Mouse (Mus musculus): ENCODE results near the gene Gm45140.

Gm45140 gene

DNA sequence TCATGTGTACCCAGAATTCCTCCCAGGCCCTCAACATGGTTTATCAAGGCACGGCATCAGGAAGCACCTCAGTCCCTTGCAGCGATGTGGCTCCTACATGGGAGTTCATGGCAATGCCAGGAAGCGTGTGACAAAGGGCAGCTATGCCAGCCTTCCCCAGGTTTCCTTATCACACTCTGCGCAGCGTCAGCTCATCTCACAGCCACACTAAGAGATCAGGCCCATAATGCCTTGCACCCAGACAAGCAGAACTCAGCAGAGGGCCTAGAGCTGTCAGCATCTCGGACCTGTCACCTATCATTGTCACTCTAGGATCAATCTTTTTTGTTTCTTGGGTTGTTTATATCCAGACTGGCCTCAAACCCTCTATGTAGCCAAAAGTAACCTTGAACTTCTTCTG, 36.0 kb downstream of the Gm45140 start:
- no peak for DNase-seq (ENCODE audit: low spot score)

DNA sequence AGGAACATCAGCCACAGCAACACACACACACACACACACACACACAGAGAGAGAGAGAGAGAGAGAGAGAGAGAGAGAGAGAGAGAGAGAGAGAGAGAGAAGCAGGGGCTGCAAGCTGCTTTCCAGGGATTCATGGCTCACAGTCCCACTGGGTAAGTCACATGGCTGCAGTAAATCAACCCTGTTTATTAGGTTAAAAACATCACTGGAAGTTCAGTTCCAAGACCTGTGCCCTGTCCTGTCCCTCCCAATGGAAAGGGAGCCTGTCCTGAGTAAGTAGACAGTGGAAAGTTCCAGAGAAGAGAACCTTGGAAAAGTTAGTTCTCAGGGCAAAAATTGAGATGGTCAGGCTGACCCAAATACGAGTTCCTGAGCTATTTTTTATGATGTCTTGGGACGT, 38.3 kb downstream of the Gm45140 start:
- no peak for DNase-seq (ENCODE audit: low spot score)

DNA sequence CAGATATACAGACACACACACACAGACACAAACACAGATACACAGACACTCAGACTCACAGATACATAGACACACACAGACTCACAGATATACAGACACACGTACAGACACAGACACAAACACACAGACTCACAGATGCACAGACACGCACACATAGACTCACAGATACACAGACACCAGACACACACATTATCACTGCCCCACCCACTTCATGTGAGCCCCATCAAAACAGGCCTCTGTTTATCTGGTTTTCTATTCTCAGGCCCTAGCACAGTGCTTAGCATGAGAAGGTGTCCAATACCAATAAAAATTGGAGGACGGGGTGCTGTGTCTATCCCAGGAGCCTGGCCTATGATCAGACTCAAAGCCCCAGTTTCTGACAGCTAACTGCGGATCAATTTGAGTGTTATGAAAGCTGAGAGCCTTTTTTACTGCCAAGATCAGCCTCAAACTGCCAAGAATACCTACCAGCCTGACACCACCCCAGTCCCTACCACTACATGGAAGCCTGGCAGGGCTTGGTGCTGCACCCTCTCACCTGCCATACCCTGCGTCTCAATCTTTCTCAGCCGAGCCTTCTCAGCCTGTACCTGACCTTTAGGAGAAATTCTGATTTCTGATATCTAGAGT, 39.2 kb downstream of the Gm45140 start:
- DNase-seq (ENCODE audit: low spot score): no peak

DNA sequence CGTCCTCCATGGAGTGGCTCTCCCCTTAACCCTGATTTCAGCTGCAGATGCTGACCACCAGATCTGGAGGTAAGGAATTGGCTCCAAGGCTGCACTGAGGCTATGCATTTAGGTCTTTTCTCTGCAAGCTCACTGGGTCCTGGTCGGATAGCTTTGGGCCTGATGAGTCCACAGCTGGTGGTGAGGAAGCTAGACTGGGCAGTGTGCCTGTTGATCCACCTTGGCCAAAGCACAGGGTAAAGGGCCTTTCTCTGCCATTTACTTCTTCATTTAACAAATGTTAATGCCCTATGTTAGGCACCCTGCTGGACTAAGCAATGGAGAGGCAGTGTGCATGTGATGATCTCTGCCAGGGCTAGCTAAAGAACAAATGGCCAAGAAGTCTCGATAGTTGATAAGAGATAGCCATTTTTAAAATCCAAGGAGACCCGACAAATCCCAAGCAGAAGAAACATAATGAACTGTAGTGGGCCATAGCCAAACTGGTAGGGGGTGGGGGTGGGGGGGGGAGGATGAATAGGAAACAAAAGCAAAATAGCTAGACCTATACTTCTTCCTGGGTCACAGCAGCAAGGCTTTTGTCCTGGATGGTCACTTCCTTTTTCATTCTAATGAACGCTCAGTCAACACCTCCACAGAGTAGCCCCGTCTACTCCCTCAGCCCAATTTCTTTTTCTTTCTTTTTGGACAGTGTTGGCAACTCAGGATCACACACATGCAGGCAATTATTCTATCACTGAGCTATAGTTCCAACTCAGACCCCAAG, 40.0 kb downstream of the Gm45140 start:
- no peak for DNase-seq (ENCODE audit: low spot score)

DNA sequence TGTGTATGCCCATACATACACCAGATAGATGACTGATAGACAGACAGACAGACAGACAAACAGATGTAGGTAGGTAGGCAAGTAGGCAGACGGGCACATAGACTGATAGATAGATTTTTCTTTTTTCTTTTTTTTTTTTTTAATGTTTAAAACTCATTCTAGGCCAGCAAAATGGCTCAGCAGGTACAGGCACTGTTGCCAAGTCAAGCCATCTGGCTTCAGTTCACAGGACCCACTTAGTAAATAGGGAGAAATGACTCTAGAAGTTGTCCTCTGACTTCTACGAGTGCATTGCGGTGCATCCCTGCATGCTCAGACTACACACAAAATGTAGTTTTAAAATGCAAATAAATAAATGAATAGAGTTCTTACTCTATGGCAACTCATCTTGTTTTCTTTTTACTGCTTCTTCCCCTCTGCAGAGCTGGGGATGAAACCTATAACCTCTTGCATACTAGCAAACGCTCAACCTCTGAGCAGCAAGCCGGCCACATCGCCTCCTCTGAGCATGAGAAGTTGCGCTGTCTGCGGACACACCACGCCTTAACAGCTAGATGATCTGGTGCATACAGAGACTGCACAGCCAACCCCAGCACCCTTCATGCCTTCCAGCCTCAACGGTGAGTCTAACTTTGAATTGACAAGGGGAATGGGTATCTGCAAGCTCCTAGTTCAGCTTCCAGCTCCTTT, 41.6 kb downstream of the Gm45140 start:
- no peak for DNase-seq (ENCODE audit: low spot score)

DNA sequence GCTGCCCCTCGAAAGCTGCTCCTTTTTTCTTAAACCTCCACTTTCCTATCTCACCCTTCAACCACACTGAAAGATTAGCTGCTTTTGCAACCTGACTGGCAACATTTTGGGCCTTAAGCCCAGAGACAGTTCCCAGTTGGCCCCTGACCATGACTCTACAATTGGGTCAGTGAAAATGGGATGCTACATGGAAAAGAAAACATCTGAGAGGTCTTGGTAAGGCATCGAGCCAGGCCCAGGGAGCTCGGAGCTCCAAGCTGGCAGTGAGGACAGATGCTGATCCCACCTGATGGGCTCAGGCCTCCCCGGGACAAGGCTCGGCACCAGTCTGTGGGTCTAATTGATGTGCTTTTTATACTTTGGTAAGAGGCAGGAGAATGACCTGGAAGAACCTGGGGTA, 43.8 kb downstream of the Gm45140 start:
- DNase-seq (ENCODE audit: low spot score): peak; percentile 50

DNA sequence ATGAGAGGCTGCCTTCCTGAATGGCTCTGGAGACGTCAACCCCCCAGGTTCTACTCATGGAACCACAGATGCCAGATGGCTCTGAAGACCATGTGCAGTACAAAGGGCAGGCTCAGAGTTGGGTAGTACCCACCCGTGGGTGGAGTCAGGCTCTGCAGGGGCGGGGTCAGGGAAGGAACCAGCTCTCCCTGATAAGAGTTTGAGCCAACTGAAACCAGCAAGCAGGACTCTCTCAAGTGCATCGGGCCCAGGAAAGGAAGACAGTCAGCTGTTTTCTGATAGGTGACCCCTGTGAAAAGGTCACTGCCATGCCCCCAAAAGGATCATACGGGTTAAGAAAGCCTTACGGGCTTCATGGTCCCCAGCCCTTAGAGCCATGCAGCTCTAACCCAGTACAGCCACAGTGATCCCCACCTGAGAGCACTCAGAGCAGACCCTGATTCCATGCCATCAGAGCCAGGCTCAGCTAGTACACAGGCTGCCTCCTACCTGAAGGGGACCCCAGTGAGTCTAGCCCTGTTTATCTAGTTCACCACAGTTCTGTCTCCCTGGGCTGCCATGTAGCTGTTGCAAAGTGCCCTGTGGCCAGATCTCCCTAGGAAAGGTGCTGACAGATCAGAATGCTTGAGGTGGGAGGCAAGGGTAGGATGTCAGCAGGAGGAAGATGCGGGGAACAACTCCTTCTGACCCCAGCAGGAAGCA, 44.7 kb downstream of the Gm45140 start:
- no peak for DNase-seq (ENCODE audit: low spot score)

DNA sequence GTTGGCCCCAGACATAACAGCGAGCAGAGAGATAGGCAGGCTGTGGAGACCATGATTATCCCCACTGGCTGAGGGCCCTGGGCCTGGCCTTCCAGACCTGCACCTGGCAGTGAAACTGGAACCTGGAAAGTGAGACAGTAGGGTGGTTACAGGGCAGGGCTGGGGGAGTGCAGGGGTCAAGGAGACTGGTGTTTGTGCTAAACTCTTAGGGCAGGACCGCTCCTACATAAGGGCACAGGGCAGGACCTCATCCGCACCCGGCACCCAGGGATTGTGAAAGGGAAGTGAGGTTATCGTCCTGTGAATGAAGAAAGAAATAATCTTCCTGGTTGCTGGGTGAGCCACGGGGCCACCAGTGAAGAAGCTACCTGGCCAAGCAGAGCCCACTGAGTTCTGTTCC, 45.8 kb downstream of the Gm45140 start:
- no peak for DNase-seq (ENCODE audit: low spot score)

DNA sequence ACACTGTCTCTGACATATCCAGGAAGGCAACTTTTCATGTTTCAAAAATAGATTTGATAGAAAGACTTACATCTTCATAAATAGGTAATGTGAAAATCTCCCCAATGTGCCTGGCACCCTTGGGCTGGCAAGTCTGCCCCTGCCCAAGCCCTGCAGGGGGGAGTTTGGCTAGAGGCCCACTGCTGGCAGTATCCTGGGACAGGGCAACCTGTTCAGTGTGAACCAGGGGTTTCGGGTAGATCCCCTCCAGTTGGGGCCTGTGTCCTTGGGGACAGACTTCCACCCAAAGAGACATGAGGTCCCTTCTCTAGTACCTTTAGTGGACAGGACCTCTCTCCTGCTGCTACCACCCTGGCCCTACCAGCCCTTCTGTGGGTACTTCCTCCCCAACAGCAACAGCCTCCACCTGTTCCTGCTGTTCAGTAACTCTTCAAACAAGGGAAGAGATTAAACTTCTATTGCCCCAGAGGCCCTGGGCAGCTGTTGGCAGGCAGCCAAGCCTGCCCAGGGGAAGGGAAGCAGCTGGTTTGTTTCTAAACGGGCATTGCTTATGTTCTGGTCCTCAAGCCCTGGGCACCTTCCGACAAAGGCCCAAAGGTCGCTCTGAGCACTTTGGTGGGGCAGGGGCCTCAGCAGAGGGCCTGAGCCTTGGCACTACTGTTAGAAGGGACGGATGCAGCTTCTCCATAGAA, 46.6 kb downstream of the Gm45140 start:
- DNase-seq (ENCODE audit: low spot score): peak; percentile 68

DNA sequence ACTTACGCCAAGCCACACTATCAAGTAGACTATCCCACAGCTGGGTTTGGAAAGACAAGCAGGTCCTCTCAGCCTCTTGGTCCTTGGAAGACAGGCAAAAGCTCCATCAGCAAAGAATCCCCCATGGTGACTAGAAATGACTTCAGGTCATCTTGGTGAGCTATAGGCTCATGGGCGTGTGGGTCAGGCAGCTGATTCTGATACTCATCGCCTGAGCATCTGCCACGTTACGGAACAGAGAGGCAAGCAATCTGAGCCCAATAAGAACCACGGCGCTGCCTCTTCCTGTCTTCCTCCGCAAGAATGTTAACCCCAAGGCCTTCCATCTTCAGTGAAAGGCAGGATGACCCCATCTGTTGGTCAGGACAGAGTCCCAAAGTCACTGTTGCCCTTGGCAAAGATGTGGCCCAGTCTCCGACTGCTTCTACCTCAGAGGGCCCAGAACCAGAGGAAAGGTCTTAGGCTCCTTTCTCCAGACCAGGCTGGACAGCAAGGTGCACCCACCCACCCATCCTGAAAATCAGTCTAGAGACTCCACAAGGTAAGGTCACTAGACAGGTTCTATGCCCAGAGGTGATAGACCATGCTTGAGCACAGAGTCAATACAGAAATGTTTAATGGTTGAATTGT, 47.2 kb downstream of the Gm45140 start:
- DNase-seq (ENCODE audit: low spot score): no peak

DNA sequence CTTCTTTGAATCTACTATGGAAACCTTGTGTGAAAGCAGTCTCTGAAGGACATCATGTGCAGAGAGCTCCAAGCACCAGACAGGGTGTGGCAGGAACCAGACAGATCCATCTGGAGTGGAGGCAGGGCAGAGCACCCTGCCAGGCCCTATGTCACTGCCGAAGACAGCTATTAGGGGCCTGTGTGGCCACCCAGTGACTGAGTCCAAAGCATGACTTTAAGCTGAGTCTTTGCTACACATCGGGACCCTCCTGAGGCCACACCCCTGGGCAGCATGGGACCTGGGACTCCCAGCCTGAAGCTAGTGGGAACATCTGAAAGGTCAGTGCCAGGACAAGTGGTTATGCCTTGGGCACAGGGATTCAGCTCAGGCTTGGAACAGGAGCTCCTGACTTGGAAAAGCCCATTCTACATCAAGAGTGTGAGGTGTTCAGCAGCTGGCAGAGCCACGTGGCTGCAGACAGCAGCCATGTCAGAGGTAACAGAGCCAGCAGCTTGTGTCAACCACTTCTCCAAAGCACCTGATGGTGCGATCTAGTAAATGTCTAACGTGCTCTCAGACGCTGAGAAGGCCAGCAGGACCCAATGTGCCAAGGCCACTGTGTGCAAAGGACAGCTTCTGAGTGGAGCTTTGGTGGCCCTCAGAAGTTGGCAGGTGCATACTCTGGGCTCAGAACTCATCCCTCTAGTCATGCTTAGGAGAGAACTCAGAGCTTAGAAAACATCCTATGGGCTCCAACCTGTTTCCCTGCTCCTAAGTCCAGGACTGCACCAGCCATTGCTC, 48.3 kb downstream of the Gm45140 start:
- no peak for DNase-seq (ENCODE audit: low spot score)

DNA sequence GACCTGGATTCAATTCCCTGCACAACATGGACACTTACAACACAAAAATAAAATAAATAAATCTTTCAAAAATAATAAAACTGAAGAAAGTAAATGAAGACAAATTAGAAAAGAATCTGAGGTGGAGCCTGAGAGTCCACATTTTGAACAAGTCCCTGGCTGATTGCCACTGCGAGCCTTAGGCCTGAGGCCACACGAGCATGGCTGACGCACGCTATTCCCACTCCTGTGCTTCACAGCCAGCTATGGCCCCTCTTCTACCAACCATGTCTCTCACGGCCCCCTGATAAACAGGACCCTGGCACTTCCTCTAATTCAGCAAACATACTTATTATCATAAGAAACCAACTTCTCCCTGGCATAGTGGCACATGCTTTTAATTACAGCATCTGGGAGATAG, 49.0 kb downstream of the Gm45140 start:
- DNase-seq (ENCODE audit: low spot score): no peak

DNA sequence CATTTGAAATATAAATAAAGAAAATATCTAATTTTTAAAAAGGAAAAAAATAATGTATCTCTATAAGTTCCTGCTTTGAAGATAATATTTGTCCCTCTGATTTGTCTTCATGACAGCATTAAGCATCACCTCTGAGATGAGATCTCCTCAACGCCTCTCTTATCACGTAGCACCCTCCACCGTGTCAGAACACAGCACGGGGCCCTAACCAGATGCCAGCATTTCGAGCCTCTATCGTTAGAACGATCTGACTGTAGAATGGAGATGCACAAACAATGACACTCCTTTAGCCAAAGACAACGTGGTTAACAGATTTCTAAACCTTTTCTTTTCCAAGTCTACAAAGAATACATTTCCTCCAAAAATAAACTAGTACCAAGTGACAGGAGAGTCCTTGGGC, 51.6 kb downstream of the Gm45140 start:
- DNase-seq (ENCODE audit: low spot score): no peak

DNA sequence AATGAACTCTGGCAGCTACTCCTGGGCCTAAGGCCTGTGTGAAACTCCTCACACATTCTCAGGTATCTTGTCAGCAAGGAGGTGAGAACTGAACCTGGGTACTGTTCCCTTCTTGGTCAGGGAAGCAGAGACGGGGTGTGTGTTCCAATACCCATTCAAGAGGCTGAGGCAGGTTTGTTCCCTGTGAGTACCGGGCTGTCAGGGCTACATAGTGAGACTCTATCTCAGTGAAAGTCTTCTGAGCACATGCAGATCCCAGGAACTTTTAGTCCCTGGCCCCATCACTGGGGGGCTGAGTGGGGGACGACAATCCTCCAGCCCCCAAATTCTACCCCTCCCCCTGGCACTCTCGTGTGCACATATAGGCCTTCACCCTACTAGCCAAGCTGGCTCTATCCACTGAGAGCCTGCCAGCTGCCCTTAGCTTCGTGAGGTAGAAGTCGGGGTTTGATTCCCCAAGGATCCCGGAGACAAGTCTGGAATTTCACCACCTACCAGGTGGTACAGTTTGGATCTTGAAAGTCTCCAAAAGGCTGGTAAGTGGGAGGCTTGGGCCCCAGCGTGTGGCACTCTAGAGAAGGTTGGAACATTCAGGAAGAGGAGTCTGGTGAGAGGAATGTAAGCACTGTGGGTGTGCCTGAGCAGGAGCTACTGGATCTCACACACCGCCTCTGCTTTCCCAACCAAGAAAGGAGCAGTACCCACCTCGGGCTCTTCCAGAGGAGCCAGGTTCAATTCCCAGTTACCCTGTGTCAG, 54.9 kb downstream of the Gm45140 start:
- DNase-seq (ENCODE audit: low spot score): no peak

DNA sequence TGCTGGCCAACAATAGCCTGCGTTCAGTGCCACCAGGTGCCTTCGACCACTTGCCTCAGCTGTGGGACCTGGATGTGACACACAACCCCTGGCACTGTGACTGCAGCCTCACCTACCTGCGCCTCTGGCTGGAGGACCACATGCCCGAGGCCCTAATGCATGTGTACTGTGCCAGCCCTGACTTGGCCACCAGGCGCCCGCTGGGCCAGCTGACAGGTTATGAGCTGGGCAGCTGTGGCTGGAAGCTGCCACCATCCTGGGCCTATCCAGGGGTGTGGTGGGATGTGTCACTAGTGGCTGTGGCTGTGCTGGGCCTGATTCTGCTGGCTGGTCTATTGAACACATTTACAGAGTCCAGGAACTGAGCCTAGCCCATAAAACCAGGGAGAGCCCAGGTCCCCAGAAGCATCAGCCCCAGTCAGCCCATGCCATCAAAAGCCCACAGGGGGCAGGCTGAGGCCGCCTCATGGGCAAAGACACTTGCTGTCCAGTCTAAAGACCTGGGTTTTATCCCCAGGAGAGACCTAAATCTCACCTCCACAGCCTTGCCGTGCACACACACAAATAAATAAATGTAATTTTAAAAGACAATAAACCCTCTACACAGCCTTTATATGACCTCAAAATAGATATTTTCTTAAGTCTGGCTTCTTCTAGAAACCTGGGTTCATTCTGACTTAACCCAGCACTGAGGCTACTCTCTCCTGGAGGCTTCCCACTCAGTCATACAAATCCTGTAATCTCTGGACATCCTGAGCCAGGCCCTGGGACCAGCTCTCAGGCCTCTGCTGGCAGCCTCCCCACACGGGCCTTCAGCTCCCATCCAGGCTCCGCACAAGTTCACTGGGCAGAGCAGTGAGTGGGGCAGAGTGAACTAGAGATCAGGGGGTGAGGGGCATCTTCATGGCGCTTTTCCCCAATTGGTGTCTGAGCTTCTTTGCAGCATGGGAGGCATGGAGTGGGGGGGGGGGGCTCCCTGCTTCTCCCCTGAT, 56.1 kb downstream of the Gm45140 start:
- DNase-seq (ENCODE audit: low spot score): no peak

DNA sequence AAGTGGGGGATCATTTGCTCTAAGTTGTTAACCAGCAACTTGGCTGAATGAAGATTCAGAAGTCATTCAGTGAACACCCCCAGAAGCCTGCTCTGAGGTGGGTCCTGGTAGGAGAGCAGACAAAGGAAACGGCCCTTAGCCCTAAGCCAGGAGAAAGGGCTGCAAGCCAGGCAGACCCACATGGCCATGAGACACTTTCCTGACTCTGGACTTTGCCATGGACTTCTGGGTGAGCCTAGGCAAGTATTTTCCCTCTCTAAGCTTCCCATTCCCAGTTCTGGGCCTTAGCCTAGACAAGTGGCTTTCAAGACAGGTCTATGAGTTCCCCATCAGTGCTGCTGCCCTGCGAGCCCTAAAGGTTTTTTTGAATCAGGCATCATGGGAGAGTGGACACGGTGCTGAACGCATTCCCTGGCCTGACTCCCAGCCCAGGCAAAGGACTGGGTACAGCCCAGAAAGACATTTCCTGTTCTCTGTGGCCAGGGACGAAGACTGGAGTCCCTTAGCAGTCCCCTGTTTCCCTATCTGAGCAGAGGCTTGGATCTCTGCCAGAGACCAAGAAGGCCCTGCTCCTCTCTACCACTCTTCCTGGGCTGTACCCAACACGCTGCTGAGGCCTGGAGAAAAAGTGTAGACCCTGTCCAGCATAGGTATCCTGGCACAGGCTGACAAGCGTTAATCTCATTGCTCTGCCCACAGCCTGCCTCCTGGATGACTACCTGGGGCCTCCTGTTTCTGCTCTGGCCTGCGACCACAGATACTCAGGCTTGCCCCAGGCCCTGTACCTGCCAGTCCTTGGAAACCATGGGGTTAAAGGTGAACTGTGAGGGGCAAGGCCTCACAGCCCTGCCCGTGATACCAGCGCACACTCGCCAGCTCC, 57.1 kb downstream of the Gm45140 start:
- DNase-seq (ENCODE audit: low spot score): peak; percentile 31

DNA sequence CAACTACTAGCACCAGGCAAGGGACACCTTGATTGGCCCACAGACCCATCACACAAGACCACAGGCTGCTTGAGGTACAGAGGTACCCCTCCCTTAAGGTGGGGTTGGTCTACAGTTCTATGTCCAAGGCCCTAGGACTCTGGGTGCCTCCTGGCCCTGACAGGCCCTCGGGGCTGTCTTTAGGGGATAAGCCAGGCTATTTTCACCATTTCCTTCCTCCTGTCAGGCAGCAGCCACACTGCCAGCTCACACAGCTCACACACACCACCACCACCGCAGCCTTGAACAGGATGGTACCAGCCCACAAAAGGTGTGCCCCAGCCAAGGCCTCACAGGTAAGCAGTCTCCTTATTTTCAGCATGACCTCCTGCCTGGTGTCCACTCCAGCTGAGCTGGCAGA, 57.8 kb downstream of the Gm45140 start, which contains the start of gene Gp9:
Gene Gp9 (plus strand): TSS at position 231 of the 400 bp plus-strand sequence.
- DNase-seq (ENCODE audit: low spot score): no peak

DNA sequence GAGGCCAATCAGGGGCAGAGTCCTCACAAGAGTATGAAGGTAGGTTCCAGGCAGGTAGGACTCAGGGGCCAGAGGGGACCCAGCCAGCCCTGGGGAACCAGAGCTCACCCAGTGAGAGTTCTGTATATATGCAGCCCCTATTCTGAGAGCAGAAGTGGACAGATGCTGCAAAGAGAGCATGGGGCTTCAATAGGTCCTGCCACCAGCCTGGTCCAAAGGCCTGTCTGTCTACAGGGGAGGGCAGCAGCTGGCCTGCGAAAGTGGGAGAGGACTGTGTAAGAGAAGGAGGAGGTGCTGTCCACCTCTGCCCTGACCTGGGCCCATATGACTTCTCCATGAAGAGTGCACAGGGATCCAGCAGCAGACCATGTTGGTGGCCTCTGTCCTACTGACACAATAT, 58.9 kb downstream of the Gm45140 start:
- DNase-seq (ENCODE audit: low spot score): no peak

Measured in adipocyte (in vitro differentiated cells).